Mouse (Mus musculus): ENCODE data around the gene Ern2.

Gene Ern2

GRCm38 (mm10) chr7:122158915-122159902 lies 26.8 kb downstream of the Ern2 start, which contains the start of gene Plk1:
Plk1 (plus strand) TSS chr7:122159439.
- peak; percentile 85 for DNase-seq

- no peak for DNase-seq
Observed at GRCm38 (mm10) chr7:122158488-122158887, 27.5 kb downstream of the Ern2 start.

DNA sequence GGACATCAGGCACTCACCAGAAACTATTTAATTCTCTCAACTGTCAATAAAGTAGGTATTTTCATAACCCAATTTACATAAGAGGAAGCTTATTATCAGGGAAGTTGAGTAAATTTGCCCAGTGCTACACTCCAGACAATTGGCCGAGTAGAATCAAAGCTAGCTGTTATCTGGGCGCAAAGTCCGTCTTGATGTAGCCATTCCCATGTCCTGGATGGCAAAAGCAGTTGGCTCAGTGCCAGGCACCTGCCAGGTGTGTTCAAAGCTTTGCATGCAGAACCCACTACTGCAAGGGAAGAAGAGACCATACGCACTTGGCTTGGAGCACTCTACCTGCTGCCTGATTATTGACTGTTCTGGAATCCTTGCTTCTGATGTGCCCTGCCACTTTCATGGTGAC lies 33.5 kb downstream of the Ern2 start:
- peak; percentile 10 for DNase-seq

GRCm38 (mm10) chr7:122140991-122141390 lies 45.0 kb downstream of the Ern2 start:
- DNase-seq, result no peak

- no peak for DNase-seq
Observed at GRCm38 (mm10) chr7:122138190-122138589, 47.8 kb downstream of the Ern2 start.

GRCm38 (mm10) chr7:122137071-122137470 lies 48.9 kb downstream of the Ern2 start:
- DNase-seq, result no peak

GRCm38 (mm10) chr7:122135070-122135469 lies 50.9 kb downstream of the Ern2 start:
- DNase-seq, result no peak

- DNase-seq, result no peak
Observed at GRCm38 (mm10) chr7:122133338-122133625, 52.7 kb downstream of the Ern2 start.

DNA sequence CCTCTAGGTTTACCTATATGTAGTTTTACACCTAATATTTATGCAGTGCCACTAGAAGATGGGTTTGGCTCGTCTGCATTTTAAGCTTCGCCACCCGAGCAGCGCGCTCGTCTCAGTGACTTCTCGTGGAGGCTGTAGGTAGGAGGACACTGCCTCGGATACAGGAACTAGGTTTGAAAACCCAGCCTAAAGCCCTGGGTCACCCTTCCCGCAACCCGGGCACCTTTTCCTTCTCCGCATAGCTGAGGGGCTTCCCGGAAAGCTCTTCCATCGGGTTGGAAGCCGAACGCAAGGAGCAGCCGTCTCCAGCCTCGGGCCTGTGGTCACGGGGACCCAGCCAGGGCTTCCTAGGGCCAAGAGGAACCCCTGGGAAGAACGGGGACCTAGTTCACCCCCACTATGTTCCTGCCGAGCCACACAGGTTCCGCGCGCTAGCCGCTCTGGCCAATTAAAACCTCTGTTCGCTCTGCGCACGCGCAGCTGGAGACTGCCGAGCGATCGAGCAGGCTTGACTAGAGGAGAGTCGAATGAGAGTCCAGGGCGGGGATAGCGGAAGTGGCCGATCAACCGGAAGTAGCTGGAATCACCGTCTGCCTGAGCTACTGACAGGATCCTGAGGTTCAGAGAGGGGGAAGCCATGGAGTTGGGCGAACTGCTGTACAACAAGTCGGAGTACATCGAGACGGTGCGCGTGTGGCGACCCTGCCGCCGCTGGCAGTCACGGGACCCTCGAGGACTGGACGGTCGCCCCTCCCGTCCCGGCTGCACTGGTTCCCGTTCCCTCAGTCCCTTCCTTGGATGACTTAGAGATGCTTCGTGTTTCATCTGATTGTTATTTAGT lies 53.3 kb downstream of the Ern2 start, which contains the start of the genes Palb2 and Dctn5:
Gene Palb2 (minus strand): TSS at position 489 of the 841 bp plus-strand sequence.
Gene Dctn5 (plus strand): TSS at position 545 of the 841 bp plus-strand sequence.
- peak; percentile 97 for DNase-seq

- DNase-seq, result no peak
Observed at GRCm38 (mm10) chr7:122131834-122132233, 54.2 kb downstream of the Ern2 start.

DNA sequence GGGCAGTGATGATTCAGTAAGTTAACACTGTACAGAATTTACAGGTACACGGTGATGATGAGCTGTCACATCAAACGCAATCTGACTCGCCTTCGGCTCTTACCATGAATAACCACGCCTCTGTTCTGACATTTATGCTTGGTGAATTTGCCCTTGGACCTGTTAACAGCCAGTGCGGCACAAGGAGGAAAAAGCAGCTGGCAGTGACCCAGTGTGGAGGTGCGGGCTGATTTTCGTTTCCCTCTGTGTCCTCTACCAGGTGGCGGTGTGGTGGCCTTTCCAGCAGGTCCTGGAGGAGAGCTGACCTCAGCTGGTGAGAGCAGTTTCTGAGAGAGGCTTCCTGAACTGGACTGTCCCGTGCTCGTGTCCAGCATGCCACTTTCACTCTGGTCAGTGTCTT lies 59.1 kb downstream of the Ern2 start:
- DNase-seq, result no peak

DNA sequence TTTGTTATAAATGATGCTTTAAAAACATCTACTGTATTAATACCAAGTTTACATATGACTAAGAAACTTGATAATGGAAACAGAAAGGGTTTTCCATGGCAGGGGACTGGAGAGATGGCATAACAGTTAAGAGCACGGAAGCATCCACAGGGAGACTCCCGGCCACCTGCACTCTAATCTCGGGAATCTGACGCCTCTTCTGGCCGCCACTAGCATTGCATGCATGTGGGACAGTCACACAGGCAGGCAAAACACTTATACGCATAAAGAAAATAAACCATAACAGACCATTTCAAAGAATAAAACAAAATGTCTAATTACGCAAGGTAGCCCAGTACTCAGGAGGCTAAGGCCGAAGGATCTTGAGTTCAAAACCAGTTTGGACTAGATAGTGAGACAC lies 60.4 kb downstream of the Ern2 start:
- DNase-seq, result no peak

GRCm38 (mm10) chr7:122123518-122123917 lies 62.5 kb downstream of the Ern2 start:
- no peak for DNase-seq

Data from right cerebral cortex, postnatal 4 days (tissue).